Mouse (Mus musculus): ENCODE results near the gene Syngr2. TPM values are rescaled to one million over a fixed set of nuclear protein-coding genes. Genes with fewer than 3 reads are reported as not detected.

Gene Syngr2
- polyA plus RNA-seq, 1 experiment from 2014 or later: 13.1 TPM

DNA sequence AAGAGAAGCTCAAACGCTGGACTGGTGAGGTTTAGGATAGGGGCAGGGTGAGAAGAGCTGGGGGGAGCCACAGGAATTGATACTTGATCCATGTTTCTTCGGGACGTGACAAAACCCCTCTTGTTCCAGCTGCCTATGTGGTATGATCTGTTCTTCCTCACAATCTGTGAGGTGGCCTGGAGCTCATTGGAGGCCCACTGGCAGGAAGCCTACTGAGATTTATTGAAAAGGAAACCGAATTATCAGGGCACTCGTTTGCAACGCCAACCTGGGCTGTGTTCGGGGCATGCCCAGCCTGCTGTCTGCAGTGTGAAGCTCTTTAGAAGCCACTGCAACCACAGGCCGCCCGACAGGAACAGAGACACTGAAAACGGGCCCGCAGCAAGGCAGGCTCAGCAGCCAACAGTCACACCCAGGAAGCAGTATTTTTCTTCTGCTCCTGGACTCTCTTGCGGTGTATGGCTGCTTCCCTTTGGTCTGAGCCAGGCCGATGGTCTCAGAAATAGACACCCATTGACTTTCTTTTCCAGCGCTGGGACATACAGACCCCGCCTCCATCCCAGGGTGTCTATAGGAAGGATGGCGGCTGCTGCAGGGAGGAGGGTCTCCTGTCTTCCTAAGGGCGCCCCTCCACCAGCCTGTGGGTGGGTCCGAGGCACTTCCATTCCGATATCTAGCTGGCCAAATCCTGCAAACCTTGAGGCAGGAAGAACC, 39.0 kb downstream of the Syngr2 start:
- no peaks in the 10 kb centered on the region for H3K36me3 ChIP-seq (ENCODE audit: control insufficient read depth, insufficient read depth)
- H3K4me3 ChIP-seq (replicated peaks; ENCODE audit: low read length): peak overlapping the region; percentile 80
- no peaks in the 10 kb centered on the region for H3K9me3 ChIP-seq (ENCODE audit: control insufficient read depth, low read length)
- 8% methylated on average over 19 of the region's 19 CpGs for WGBS
- H3K27ac ChIP-seq (ENCODE audit: low read length): peak overlapping the region; percentile 99
- peak overlapping the region; percentile 96 for H3K9ac ChIP-seq (replicated peaks; ENCODE audit: low read depth, low read length)
- H3K4me2 ChIP-seq (ENCODE audit: low read length): peak overlapping the region; percentile 79
- ATAC-seq: peak; percentile 90
- H3K27me3 ChIP-seq (replicated peaks; ENCODE audit: control insufficient read depth, insufficient read depth, low read length): no peaks in the 10 kb centered on the region
- H3K4me1 ChIP-seq (replicated peaks; ENCODE audit: control insufficient read depth, insufficient read depth, low read length): peaks cover 22% of the 10 kb centered on the region

DNA sequence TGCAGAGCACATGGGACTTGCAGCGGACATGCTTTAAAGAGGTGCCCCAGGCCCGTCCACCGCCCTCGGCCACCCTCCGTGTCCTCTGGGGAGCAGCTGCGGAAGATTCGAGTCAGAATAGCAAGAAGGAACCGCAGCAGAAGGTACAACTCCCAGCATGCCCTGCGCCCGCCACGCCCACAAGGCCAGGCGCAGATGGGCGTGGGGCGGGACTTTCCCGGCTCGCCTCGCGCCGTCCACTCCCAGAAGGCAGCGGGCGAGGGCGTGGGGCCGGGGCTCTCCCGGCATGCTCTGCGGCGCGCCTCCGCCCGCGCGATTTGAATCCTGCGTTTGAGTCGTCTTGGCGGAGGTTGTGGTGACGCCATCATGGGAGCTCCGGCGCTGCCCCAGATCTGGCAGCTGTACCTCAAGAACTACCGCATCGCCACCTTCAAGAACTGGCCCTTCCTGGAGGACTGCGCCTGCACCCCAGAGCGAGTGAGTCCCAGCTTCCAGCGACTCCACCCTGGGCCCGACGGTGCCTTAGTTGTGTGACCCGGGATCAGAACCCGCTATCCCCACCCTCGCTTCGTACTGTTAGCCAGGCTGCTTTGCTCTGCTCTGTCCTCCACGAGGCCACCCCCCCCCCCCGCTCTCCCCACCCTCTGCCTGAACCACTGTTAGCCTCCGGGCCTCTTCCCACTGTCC, 39.7 kb downstream of the Syngr2 start, which contains the start of gene Birc5:
Birc5 (plus strand) TSS at position 267 of the 687 bp plus-strand sequence.
- peak within 1 kb of the TSS; percentile 99 for H3K27ac ChIP-seq (ENCODE audit: low read length)
- no peaks in the 10 kb centered on the region for H3K36me3 ChIP-seq (ENCODE audit: control insufficient read depth, insufficient read depth)
- H3K9ac ChIP-seq (replicated peaks; ENCODE audit: low read depth, low read length): peak within 1 kb of the TSS; percentile 96
- no peaks in the 10 kb centered on the region for H3K27me3 ChIP-seq (replicated peaks; ENCODE audit: control insufficient read depth, insufficient read depth, low read length)
- ATAC-seq: peak; percentile 95
- H3K4me3 ChIP-seq (replicated peaks; ENCODE audit: low read length): peak within 1 kb of the TSS; percentile 80
- no peaks in the 10 kb centered on the region for H3K9me3 ChIP-seq (ENCODE audit: control insufficient read depth, low read length)
- peaks cover 22% of the 10 kb centered on the region for H3K4me1 ChIP-seq (replicated peaks; ENCODE audit: control insufficient read depth, insufficient read depth, low read length)
- H3K4me2 ChIP-seq (ENCODE audit: low read length): peak within 1 kb of the TSS; percentile 79
- WGBS: 0% methylated on average over 49 of the region's 51 CpGs

DNA sequence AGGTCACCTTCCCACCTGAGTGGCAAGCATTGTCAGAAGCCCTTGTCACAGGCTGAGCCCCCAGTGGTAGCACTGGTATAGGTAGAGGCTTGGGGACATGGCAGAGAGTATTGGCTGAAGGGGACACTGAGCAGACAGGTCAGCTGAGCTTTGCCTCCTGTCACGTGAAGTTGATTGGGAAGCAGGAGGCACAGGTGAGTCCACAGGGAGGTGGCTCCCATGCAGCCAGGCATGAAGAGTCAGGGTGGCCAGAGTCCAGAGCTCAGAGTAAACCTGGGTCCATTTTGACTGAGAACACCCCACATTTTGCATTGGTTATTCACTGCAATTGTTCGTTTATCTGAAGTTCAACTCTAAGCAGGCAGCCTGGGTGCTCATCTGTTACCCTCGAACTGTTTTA, 43.4 kb downstream of the Syngr2 start:
- no peak overlapping the region for H3K9ac ChIP-seq (replicated peaks; ENCODE audit: low read depth, low read length)

DNA sequence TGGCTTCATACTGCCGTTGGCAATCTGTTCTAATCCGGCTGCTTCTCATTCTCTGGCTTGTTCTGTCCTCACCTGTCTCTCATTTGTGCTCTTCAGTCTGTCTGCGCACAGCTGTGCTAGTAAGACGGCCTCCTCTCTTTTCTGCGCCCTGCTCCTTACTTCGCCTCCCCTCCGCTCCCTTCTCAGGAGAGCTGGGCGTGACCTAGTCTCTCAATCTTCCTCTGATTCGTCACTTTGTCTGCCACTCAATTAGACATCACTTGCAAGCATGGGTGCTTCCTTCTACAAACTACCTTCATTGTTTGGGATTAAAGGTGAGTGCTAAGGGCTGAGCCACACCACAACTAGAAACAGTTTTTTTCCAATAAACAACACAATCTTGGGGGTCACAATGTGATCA, 44.8 kb downstream of the Syngr2 start:
- H3K4me3 ChIP-seq (replicated peaks; ENCODE audit: low read length): no peak overlapping the region
- ATAC-seq: no peak
- WGBS: 90% methylated on average over 9 of the region's 9 CpGs
- H3K4me1 ChIP-seq (replicated peaks; ENCODE audit: control insufficient read depth, insufficient read depth, low read length): peaks cover 14% of the 10 kb centered on the region
- no peak overlapping the region for H3K27ac ChIP-seq (ENCODE audit: low read length)
- H3K36me3 ChIP-seq (ENCODE audit: control insufficient read depth, insufficient read depth): no peaks in the 10 kb centered on the region
- H3K9me3 ChIP-seq (ENCODE audit: control insufficient read depth, low read length): no peaks in the 10 kb centered on the region
- H3K9ac ChIP-seq (replicated peaks; ENCODE audit: low read depth, low read length): no peak overlapping the region
- H3K27me3 ChIP-seq (replicated peaks; ENCODE audit: control insufficient read depth, insufficient read depth, low read length): no peaks in the 10 kb centered on the region
- H3K4me2 ChIP-seq (ENCODE audit: low read length): no peak overlapping the region

More for the DNA sequence above, 43.4 kb downstream of the Syngr2 start:
- Histone ChIP-seq H3K4me3 (replicated peaks; ENCODE audit: low read length) (no peak overlapping the region), H3K4me2 (ENCODE audit: low read length) (no peak overlapping the region), H3K36me3 (ENCODE audit: control insufficient read depth, insufficient read depth) (no peaks in the 10 kb centered on the region), H3K4me1 (replicated peaks; ENCODE audit: control insufficient read depth, insufficient read depth, low read length) (peaks cover 21% of the 10 kb centered on the region), H3K9me3 (ENCODE audit: control insufficient read depth, low read length) (no peaks in the 10 kb centered on the region), H3K27ac (ENCODE audit: low read length) (no peak overlapping the region), H3K27me3 (replicated peaks; ENCODE audit: control insufficient read depth, insufficient read depth, low read length) (no peaks in the 10 kb centered on the region)
- 95% methylated on average over 3 of the region's 3 CpGs for WGBS
- ATAC-seq: no peak

DNA sequence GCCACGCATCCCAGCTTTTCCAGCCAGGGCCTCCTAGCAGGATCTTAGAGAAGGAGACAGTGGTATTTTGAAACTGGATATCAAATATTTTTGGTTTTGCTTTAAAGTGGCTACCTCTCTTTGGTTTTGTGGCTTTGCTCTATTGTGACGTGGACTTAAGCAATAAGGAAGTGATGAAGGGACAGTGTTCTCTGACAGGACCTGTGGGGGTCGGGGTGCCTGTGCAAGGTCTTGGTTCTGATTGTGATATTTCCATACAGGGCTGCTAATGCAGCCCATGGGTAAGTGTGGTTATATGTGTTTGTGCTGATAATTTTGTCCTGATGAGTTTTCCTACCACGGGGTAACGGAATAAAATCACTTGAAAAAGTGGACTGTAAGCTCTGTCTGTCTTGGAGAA, 45.9 kb downstream of the Syngr2 start:
- Histone ChIP-seq H3K9me3 (ENCODE audit: control insufficient read depth, low read length) (no peaks in the 10 kb centered on the region), H3K27ac (ENCODE audit: low read length) (no peak overlapping the region), H3K4me3 (replicated peaks; ENCODE audit: low read length) (no peak overlapping the region), H3K4me2 (ENCODE audit: low read length) (no peak overlapping the region), H3K36me3 (ENCODE audit: control insufficient read depth, insufficient read depth) (no peaks in the 10 kb centered on the region), H3K27me3 (replicated peaks; ENCODE audit: control insufficient read depth, insufficient read depth, low read length) (peaks cover 7% of the 10 kb centered on the region), H3K9ac (replicated peaks; ENCODE audit: low read depth, low read length) (no peak overlapping the region), H3K4me1 (replicated peaks; ENCODE audit: control insufficient read depth, insufficient read depth, low read length) (peaks cover 3% of the 10 kb centered on the region)
- ATAC-seq: no peak
- WGBS: 95% methylated on average over 5 of the region's 5 CpGs

DNA sequence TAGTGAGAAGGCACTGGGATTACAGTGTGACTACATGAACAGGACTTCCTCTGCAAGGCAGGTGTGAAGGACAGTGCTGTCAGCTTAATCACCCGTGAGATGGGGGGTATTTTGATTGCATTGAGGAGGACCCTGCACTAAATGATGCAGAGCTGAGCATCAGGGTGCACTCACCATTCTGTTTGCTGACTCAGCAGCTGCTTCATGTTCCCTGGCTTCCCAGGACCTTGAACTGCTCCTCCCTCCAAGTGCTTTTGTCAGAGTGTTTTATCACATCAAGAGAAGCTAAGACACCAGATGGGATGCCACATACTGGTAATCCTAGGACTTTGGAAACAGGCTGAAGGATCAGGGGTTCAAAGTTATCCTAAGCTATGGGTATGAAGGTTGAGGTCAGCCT, 46.5 kb downstream of the Syngr2 start:
- 81% methylated on average over 1 of the region's 1 CpGs for WGBS

DNA sequence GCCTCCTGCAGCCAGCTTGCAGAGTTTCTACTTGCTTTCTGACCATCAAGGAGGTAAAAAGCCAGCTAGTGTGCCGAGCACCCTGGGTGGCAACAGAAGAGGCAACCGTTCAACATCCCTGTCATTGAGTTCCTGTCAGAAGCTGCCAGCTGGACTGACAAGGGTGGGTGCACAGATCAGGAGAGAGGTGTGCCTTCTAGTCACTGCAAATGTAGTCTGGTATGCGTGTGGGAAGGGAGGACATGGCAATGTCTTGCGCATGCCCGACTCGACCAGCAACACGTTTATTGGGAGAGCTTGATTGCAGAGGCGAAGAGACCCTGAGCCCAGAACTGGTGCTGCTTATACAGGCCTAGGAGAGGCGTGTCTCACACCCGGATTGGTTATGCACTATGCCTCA, 48.0 kb downstream of the Syngr2 start:
- Histone ChIP-seq H3K4me3 (replicated peaks; ENCODE audit: low read length) (no peak overlapping the region), H3K27ac (ENCODE audit: low read length) (no peak overlapping the region), H3K4me1 (replicated peaks; ENCODE audit: control insufficient read depth, insufficient read depth, low read length) (peaks cover 4% of the 10 kb centered on the region; the same call in 1 of the 2 replicates), H3K36me3 (ENCODE audit: control insufficient read depth, insufficient read depth) (no peaks in the 10 kb centered on the region), H3K9me3 (ENCODE audit: control insufficient read depth, low read length) (no peaks in the 10 kb centered on the region), H3K9ac (replicated peaks; ENCODE audit: low read depth, low read length) (no peak overlapping the region), H3K4me2 (ENCODE audit: low read length) (no peak overlapping the region), H3K27me3 (replicated peaks; ENCODE audit: control insufficient read depth, insufficient read depth, low read length) (peaks cover 14% of the 10 kb centered on the region)
- no peak for ATAC-seq
- 92% methylated on average over 10 of the region's 10 CpGs for WGBS

More for the DNA sequence above, 46.5 kb downstream of the Syngr2 start:
- no peak overlapping the region for H3K4me2 ChIP-seq (ENCODE audit: low read length)
- no peaks in the 10 kb centered on the region for H3K36me3 ChIP-seq (ENCODE audit: control insufficient read depth, insufficient read depth)
- ATAC-seq: no peak
- no peak overlapping the region for H3K4me3 ChIP-seq (replicated peaks; ENCODE audit: low read length)
- no peak overlapping the region for H3K27ac ChIP-seq (ENCODE audit: low read length)
- H3K9ac ChIP-seq (replicated peaks; ENCODE audit: low read depth, low read length): no peak overlapping the region
- H3K4me1 ChIP-seq (replicated peaks; ENCODE audit: control insufficient read depth, insufficient read depth, low read length): peaks cover 4% of the 10 kb centered on the region; the same call in 1 of the 2 replicates
- H3K27me3 ChIP-seq (replicated peaks; ENCODE audit: control insufficient read depth, insufficient read depth, low read length): peaks cover 13% of the 10 kb centered on the region
- no peaks in the 10 kb centered on the region for H3K9me3 ChIP-seq (ENCODE audit: control insufficient read depth, low read length)

DNA sequence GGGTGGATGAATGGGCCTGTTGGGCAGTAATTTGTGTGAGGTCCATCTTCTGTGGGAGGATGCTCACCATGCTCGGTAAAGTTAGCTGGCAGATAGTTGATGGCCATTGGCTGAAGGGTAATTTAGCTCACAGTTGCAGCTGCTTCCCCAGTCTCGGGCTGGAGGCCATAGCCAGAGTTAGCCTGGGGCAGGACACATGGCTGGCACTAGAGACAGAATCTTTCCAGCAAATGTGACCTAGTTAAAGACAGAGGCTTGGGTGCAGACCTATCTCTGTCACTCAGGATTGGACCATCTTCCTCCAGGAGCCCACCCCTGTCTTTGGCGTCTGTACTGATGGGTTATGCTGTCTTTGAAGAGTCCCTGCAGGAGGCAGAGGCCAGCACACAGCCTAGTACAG, 48.9 kb downstream of the Syngr2 start:
- peaks cover 4% of the 10 kb centered on the region; the same call in 1 of the 2 replicates for H3K4me1 ChIP-seq (replicated peaks; ENCODE audit: control insufficient read depth, insufficient read depth, low read length)
- no peaks in the 10 kb centered on the region for H3K9me3 ChIP-seq (ENCODE audit: control insufficient read depth, low read length)
- ATAC-seq: no peak
- no peak overlapping the region for H3K9ac ChIP-seq (replicated peaks; ENCODE audit: low read depth, low read length)
- H3K27me3 ChIP-seq (replicated peaks; ENCODE audit: control insufficient read depth, insufficient read depth, low read length): peaks cover 14% of the 10 kb centered on the region
- no peak overlapping the region for H3K4me3 ChIP-seq (replicated peaks; ENCODE audit: low read length)
- no peaks in the 10 kb centered on the region for H3K36me3 ChIP-seq (ENCODE audit: control insufficient read depth, insufficient read depth)
- WGBS: 57% methylated on average over 3 of the region's 3 CpGs
- H3K4me2 ChIP-seq (ENCODE audit: low read length): no peak overlapping the region
- H3K27ac ChIP-seq (ENCODE audit: low read length): no peak overlapping the region

DNA sequence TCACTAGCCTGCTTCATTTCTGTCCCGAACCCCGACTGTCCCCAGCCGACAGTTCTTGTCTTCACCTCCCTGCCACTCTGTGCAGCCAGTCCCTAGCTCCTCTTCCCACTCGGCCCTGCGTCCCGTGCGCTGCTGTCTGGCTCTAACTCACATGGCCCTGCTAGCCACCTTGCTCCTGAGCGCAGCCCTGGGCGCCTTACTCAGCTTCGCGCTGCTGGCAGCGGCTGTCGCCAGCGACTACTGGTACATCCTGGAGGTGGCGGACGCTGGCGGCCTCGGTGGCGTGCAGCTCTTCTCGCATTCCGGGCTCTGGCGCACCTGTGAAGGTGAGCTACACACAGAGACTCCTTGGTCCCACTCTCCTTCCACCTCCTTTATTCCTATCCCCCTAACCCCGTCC, 51.1 kb downstream of the Syngr2 start, which contains the start of gene Tmem235:
Tmem235 (plus strand) TSS at position 152 of the 400 bp plus-strand sequence.
- no peak within 1 kb of the TSS for H3K4me3 ChIP-seq (replicated peaks; ENCODE audit: low read length)
- H3K36me3 ChIP-seq (ENCODE audit: control insufficient read depth, insufficient read depth): no peaks in the 10 kb centered on the region
- no peak within 1 kb of the TSS for H3K27ac ChIP-seq (ENCODE audit: low read length)
- H3K9me3 ChIP-seq (ENCODE audit: control insufficient read depth, low read length): no peaks in the 10 kb centered on the region
- peaks cover 4% of the 10 kb centered on the region; the same call in 1 of the 2 replicates for H3K4me1 ChIP-seq (replicated peaks; ENCODE audit: control insufficient read depth, insufficient read depth, low read length)
- peaks cover 14% of the 10 kb centered on the region for H3K27me3 ChIP-seq (replicated peaks; ENCODE audit: control insufficient read depth, insufficient read depth, low read length)
- 4% methylated on average over 23 of the region's 23 CpGs for WGBS
- 0 out of 2 replicates have a peak within 1 kb of the TSS, but pooled peaks have one; percentile 13 for H3K9ac ChIP-seq (replicated peaks; ENCODE audit: low read depth, low read length)
- ATAC-seq: no peak
- H3K4me2 ChIP-seq (ENCODE audit: low read length): no peak within 1 kb of the TSS
